Mouse (Mus musculus): ENCODE results near the gene Sf3b2. TPM values are rescaled to one million over a fixed set of nuclear protein-coding genes. Genes with fewer than 3 reads are reported as not detected.
"Not testable (repeated sequence)": the region's sequence is repeated elsewhere in the genome, so short reads cannot be mapped to it uniquely, and the experiment has no call there.

The Sf3b2 gene
- polyA plus RNA-seq, 1 experiment from 2014 or later, result 321 TPM

DNA sequence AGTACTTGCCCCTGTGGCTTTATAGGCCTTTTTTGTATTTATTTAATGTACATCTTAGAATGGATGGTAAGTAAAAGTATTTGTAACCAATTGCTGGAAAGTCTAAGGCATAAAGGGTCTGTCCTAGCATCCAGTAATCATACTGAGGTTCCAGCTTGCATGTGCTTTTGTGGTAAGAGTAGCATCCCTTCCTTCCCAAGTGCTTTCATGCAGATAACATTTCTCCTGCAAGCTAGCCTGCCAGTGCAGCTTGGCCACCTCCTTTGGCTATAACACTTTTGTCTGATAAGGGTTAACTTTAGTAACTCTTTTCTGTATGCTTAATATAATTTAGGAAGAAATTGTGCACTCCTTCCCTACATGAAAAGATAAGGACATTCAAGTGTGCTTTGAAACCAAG, 27.2 kb downstream of the Sf3b2 start:
- Histone ChIP-seq H3K4me2 (ENCODE audit: low read depth, low read length) (no peak overlapping the region), H3K4me1 (ENCODE audit: control insufficient read depth, insufficient read depth, low read length) (peaks cover 13% of the 10 kb centered on the region; the same call in 1 of the 2 replicates), H3K36me3 (ENCODE audit: control insufficient read depth, insufficient read depth, low read length) (no peaks in the 10 kb centered on the region), H3K9me3 (ENCODE audit: control insufficient read depth, low read length) (no peaks in the 10 kb centered on the region), H3K9ac (replicated peaks; ENCODE audit: low read depth, low read length) (no peak overlapping the region), H3K27ac (ENCODE audit: low read depth, low read length) (no peak overlapping the region), H3K27me3 (ENCODE audit: control insufficient read depth, insufficient read depth, low read length) (no peaks in the 10 kb centered on the region), H3K4me3 (ENCODE audit: low read depth, low read length) (no peak overlapping the region)
- ATAC-seq (ENCODE audit: low read depth), result no peak

DNA sequence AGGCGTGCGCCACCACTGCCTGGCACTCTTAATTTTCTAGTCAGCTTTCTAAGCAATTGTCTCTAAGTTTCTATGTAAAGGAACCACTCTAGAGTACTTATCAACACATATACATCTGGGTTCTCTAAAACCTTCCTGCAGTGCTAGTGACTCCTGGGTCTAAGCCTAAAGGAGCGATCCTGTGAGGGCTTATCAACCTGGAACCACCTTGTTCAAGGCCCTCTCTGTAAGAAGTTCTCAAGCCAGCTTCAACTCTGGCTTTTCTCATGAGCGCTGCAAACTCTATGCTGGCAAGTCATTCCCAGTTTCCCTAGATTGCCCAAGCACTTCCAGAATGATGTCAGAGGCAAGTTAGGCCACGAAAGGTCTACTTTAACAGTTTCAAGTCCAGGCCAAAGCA, 28.2 kb downstream of the Sf3b2 start:
- no peak overlapping the region for H3K4me2 ChIP-seq (ENCODE audit: low read depth, low read length)
- H3K27ac ChIP-seq (ENCODE audit: low read depth, low read length), result no peak overlapping the region
- ATAC-seq (ENCODE audit: low read depth), result no peak
- H3K9me3 ChIP-seq (ENCODE audit: control insufficient read depth, low read length), result no peaks in the 10 kb centered on the region
- no peaks in the 10 kb centered on the region for H3K27me3 ChIP-seq (ENCODE audit: control insufficient read depth, insufficient read depth, low read length)
- no peaks in the 10 kb centered on the region for H3K36me3 ChIP-seq (ENCODE audit: control insufficient read depth, insufficient read depth, low read length)
- H3K4me1 ChIP-seq (ENCODE audit: control insufficient read depth, insufficient read depth, low read length), result peaks cover 11% of the 10 kb centered on the region; the same call in 1 of the 2 replicates
- H3K4me3 ChIP-seq (ENCODE audit: low read depth, low read length), result no peak overlapping the region
- WGBS, result 97% methylated on average over 5 of the region's 5 CpGs
- H3K9ac ChIP-seq (replicated peaks; ENCODE audit: low read depth, low read length), result no peak overlapping the region

DNA sequence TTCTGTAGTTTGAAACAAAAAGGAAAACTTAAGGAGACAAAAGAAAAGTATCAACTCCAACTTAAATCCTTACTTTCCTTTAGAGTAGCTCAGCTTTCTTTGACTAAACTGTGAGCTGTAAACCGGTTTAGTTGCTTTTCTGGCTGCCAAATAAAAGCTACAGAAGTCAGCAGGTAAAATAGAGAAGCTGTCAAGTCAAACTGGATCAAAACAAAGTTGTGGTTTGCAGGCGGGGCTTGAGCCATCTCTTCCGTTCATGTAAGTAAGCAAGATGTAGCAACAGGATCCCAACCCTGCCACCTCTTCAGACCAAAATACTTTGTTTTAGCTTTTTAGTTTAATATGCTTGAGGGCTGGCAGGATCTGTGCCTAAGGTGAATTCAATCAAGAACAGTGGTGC, 38.1 kb downstream of the Sf3b2 start:
- WGBS, result 58% methylated on average over 3 of the region's 3 CpGs
- H3K9me3 ChIP-seq (ENCODE audit: control insufficient read depth, low read length), result no peaks in the 10 kb centered on the region
- no peak for ATAC-seq (ENCODE audit: low read depth)

DNA sequence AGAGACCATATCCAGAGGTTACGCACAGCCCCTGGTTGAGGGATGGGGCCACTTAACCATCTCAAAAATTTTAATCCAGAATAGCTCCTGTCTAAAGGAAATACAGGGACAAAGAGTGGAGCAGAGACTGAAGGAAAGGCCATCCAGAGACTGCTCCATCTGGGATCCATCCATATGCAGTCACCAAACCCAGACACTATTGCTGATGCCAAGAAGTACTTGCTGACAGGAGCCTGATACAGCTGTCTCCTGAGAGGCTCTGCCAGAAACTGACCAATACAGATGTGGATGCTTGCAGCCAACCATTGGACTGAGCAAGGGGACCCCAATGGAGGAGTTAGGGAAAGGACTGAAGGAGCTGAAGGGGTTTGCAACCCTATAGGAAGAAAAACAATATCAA, 58.3 kb downstream of the Sf3b2 start:
- not testable (repeated sequence) for H3K9ac ChIP-seq (replicated peaks; ENCODE audit: low read depth, low read length); H3K4me3 ChIP-seq (ENCODE audit: low read depth, low read length); H3K4me1 ChIP-seq (ENCODE audit: control insufficient read depth, insufficient read depth, low read length); H3K27me3 ChIP-seq (ENCODE audit: control insufficient read depth, insufficient read depth, low read length); H3K9me3 ChIP-seq (ENCODE audit: control insufficient read depth, low read length); H3K4me2 ChIP-seq (ENCODE audit: low read depth, low read length); H3K27ac ChIP-seq (ENCODE audit: low read depth, low read length); ATAC-seq (ENCODE audit: low read depth); H3K36me3 ChIP-seq (ENCODE audit: control insufficient read depth, insufficient read depth, low read length)
- whole genome bisulfite sequencing, result 100% methylated on average over 1 of the region's 1 CpGs

More for the DNA sequence above, 38.1 kb downstream of the Sf3b2 start:
- no peaks in the 10 kb centered on the region for H3K27me3 ChIP-seq (ENCODE audit: control insufficient read depth, insufficient read depth, low read length)
- H3K4me1 ChIP-seq (ENCODE audit: control insufficient read depth, insufficient read depth, low read length), result no peaks in the 10 kb centered on the region
- H3K27ac ChIP-seq (ENCODE audit: low read depth, low read length), result no peak overlapping the region
- H3K9ac ChIP-seq (replicated peaks; ENCODE audit: low read depth, low read length), result no peak overlapping the region
- H3K4me2 ChIP-seq (ENCODE audit: low read depth, low read length), result no peak overlapping the region
- H3K4me3 ChIP-seq (ENCODE audit: low read depth, low read length), result no peak overlapping the region
- no peaks in the 10 kb centered on the region for H3K36me3 ChIP-seq (ENCODE audit: control insufficient read depth, insufficient read depth, low read length)

DNA sequence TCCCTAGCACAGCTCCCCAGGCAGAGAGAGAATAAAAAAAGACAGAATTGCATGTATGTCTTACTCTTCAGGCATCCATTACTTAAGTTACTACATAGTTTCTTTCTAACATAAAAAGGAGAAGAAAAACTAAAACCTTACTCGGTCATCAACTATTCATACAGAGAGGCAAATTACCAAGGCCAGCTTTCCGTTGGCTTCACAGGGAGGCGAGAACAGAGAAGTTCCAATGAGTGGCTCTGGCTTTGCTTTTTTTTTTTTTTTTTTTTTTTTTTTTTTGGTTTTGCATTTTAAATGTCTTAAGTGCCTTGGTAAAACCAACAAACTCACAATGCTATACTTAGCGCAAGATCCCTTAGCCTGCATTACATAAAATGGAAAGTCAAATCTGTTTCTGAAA, 62.6 kb downstream of the Sf3b2 start:
- WGBS, result 89% methylated on average over 4 of the region's 4 CpGs
- H3K4me2 ChIP-seq (ENCODE audit: low read depth, low read length), result no peak overlapping the region
- no peak overlapping the region for H3K4me3 ChIP-seq (ENCODE audit: low read depth, low read length)
- H3K9me3 ChIP-seq (ENCODE audit: control insufficient read depth, low read length), result no peaks in the 10 kb centered on the region
- no peak overlapping the region for H3K27ac ChIP-seq (ENCODE audit: low read depth, low read length)
- no peak for ATAC-seq (ENCODE audit: low read depth)
- no peaks in the 10 kb centered on the region for H3K36me3 ChIP-seq (ENCODE audit: control insufficient read depth, insufficient read depth, low read length)
- no peaks in the 10 kb centered on the region for H3K27me3 ChIP-seq (ENCODE audit: control insufficient read depth, insufficient read depth, low read length)
- H3K4me1 ChIP-seq (ENCODE audit: control insufficient read depth, insufficient read depth, low read length), result no peaks in the 10 kb centered on the region
- H3K9ac ChIP-seq (replicated peaks; ENCODE audit: low read depth, low read length), result no peak overlapping the region

DNA sequence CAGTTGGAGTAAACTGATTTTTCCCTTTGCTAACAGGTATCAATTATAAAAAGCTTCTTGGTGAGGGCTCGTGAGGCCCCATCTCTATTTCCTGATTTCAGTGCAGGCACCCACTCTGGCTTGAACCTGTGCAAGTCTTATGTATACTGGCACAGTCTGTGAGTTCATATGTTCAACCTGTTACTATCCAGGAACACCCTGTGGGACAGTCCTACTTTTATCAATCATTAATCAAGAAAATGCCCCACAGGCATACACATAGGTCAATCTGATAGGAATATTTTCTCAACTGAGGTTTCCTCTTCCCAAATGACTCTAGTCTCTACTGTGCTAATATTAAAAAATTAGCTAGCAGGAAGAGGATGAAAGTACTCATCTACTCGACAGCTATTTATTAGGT, 65.1 kb downstream of the Sf3b2 start:
- Histone ChIP-seq H3K4me1 (ENCODE audit: control insufficient read depth, insufficient read depth, low read length) (no peaks in the 10 kb centered on the region), H3K4me2 (ENCODE audit: low read depth, low read length) (no peak overlapping the region), H3K9me3 (ENCODE audit: control insufficient read depth, low read length) (no peaks in the 10 kb centered on the region), H3K27me3 (ENCODE audit: control insufficient read depth, insufficient read depth, low read length) (no peaks in the 10 kb centered on the region), H3K27ac (ENCODE audit: low read depth, low read length) (no peak overlapping the region), H3K4me3 (ENCODE audit: low read depth, low read length) (no peak overlapping the region), H3K9ac (replicated peaks; ENCODE audit: low read depth, low read length) (no peak overlapping the region), H3K36me3 (ENCODE audit: control insufficient read depth, insufficient read depth, low read length) (no peaks in the 10 kb centered on the region)
- WGBS, result 94% methylated on average over 2 of the region's 2 CpGs
- no peak for ATAC-seq (ENCODE audit: low read depth)

DNA sequence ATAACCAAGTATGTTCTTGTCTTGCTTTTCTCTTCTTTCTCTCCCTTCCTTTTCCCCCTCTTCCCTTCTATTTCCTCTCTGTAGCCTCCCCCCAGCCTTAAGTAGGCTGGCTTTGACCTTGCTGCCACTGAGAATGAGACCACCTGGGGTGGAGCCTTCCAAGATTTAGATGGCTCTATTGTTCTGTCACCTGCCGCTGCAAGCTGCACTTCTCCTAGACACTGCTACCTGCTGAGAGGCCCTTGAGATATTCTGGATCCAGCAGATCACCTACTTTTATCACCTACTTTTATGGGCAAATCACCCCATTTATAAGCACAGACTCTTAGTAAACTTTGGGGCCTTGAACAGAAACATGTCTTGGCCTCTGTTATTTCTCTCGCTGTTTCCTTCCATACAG, 70.6 kb downstream of the Sf3b2 start:
- no peak for ATAC-seq (ENCODE audit: low read depth)
- no peaks in the 10 kb centered on the region for H3K9me3 ChIP-seq (ENCODE audit: control insufficient read depth, low read length)
- no peak overlapping the region for H3K4me3 ChIP-seq (ENCODE audit: low read depth, low read length)
- H3K4me1 ChIP-seq (ENCODE audit: control insufficient read depth, insufficient read depth, low read length), result no peaks in the 10 kb centered on the region
- H3K9ac ChIP-seq (replicated peaks; ENCODE audit: low read depth, low read length), result no peak overlapping the region
- H3K27ac ChIP-seq (ENCODE audit: low read depth, low read length), result no peak overlapping the region
- no peaks in the 10 kb centered on the region for H3K27me3 ChIP-seq (ENCODE audit: control insufficient read depth, insufficient read depth, low read length)
- H3K36me3 ChIP-seq (ENCODE audit: control insufficient read depth, insufficient read depth, low read length), result no peaks in the 10 kb centered on the region
- H3K4me2 ChIP-seq (ENCODE audit: low read depth, low read length), result no peak overlapping the region
- 35% methylated on average over 2 of the region's 2 CpGs for WGBS

DNA sequence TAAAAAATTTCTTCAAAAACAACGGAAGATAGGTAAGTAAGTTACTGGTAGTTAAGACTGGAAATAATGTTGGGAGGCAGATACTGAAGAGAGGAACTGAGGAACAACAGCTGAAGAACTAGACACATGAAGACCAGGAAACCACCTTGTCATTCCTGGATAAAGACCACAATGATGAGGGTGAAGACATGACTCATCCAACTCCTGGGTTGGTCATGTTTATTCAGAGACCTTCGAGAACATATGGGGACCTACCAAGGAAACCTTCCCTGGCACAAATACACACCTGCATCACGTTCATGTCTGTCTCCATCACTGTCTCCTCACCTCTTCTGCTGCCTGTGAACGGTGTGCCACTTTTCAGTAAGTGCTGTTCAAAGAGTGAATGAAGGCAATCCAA, 71.2 kb downstream of the Sf3b2 start:
- Histone ChIP-seq H3K36me3 (ENCODE audit: control insufficient read depth, insufficient read depth, low read length) (no peaks in the 10 kb centered on the region), H3K4me2 (ENCODE audit: low read depth, low read length) (no peak overlapping the region), H3K9me3 (ENCODE audit: control insufficient read depth, low read length) (no peaks in the 10 kb centered on the region), H3K27me3 (ENCODE audit: control insufficient read depth, insufficient read depth, low read length) (no peaks in the 10 kb centered on the region), H3K27ac (ENCODE audit: low read depth, low read length) (no peak overlapping the region), H3K4me1 (ENCODE audit: control insufficient read depth, insufficient read depth, low read length) (no peaks in the 10 kb centered on the region), H3K4me3 (ENCODE audit: low read depth, low read length) (no peak overlapping the region), H3K9ac (replicated peaks; ENCODE audit: low read depth, low read length) (no peak overlapping the region)
- 88% methylated on average over 4 of the region's 4 CpGs for WGBS
- ATAC-seq (ENCODE audit: low read depth), result no peak
